Mouse (Mus musculus) midbrain, embryonic 15.5 days (tissue): ENCODE measurements around the gene Ksr2. TPM values are rescaled to one million over a fixed set of nuclear protein-coding genes. Genes with fewer than 3 reads are reported as not detected.
A peak's percentile ranks its signal among the peaks of the same experiment; 100 is the strongest.
"Not testable (repeated sequence)": the region's sequence is repeated elsewhere in the genome, so short reads cannot be mapped to it uniquely, and the experiment has no call there.

Experiments
- ATAC-seq: fragments of 200-750 bp; cut with Nextera tagmentation; replicated peaks from 2 replicates; pipeline ENCODE4 v1.8.0; 2017; ENCODE audit warnings: moderate TSS enrichment
- H3K27ac ChIP-seq: fragments of 300-500 bp; sonication (generic); 2 replicates; pipeline ENCODE4 v1.5.1; 2015; ENCODE audit warnings: mild to moderate bottlenecking, inconsistent platforms
- H3K27me3 ChIP-seq: fragments of 300-500 bp; sonication (generic); replicated peaks from 2 replicates; pipeline ENCODE4 v1.6.1; 2015; ENCODE audit warnings: inconsistent platforms
- H3K36me3 ChIP-seq: fragments of 300-500 bp; sonication (generic); replicated peaks from 2 replicates; pipeline ENCODE4 v1.6.1; 2015; ENCODE audit warnings: inconsistent platforms
- H3K4me1 ChIP-seq: fragments of 300-500 bp; sonication (generic); 2 replicates; pipeline ENCODE4 v1.6.1; 2015; ENCODE audit warnings: inconsistent platforms
- H3K4me2 ChIP-seq: fragments of 300-500 bp; sonication (generic); 2 replicates; pipeline ENCODE4 v1.6.1; 2015; ENCODE audit warnings: inconsistent platforms, mild to moderate bottlenecking, moderate library complexity
- H3K4me3 ChIP-seq: fragments of 300-500 bp; sonication (generic); 2 replicates; pipeline ENCODE4 v1.5.1; 2015; ENCODE audit warnings: mild to moderate bottlenecking, inconsistent platforms
- H3K9ac ChIP-seq: fragments of 300-500 bp; sonication (generic); 2 replicates; pipeline ENCODE4 v1.6.1; 2015; ENCODE audit warnings: mild to moderate bottlenecking, inconsistent platforms
- H3K9me3 ChIP-seq: fragments of 300-500 bp; sonication (generic); 2 replicates; pipeline ENCODE4 v1.6.1; 2016; ENCODE audit warnings: inconsistent platforms
- WGBS: fragments of 180-500 bp; shearing (Covaris S2); methylation state at CpG from one replicate; pipeline ENCODE4 v1.1.7; 2015; ENCODE audit warnings: mixed read lengths; 5-methylcytosine and 5-hydroxymethylcytosine counted together
- polyA plus RNA-seq: library from polyadenylated mRNA; unstranded; fragments of >200 nt; fragmentation: Nextera tagmentation; extraction: Ambion mirVana; gene quantifications from 2 replicates; pipeline ENCODE4 v1.2.1, GENCODE M21; 2015

The Ksr2 gene
- polyA plus RNA-seq, 1 experiment from 2014 or later = 10.2 TPM

DNA sequence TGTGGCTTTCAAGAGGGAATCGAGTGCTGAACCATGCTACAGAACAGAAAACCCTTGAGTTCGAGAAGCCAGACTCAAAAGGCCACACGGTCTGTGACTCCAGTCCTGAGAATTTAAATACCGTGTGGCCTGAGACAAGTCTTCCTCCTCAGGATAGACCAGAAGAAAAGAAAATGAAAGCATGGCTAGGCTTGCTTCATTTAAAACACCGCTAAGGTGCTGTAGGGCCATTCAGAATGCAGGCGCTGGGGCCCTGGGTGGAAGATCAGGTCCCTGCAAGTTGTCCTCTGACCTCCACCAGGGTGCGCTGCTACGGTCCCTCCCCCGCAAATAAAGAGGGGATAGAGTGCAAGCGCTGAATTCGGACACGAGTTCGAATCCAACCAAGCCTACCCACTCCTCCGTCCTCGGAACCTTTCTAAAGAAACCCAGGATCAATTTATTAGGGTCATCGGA, 25.5 kb upstream of the Ksr2 start:
- ATAC-seq = peak; percentile 6; the same call in 1 of the 2 replicates

DNA sequence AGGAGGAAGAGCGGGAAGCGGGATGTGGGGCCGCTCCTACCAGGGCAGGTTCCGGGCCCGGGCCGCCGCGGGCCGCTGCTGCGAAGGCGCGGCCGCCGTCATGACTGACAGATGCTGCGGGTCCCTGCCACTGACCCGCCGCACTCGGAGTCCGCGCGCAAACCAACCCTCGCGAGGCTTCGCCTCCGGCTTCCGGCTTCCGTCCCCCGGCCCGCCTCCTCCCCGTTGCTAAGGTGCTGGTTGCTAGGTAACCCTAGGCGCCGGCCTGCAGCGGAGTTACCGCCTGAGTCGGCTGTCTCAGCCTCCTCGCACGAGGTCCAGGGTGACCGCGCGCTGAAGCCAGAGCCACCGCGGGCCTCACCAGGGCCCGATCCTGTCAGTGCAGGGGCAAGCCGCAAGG, 24.9 kb upstream of the Ksr2 start, which contains the start of gene Rfc5:
Gene Rfc5, minus strand, starts transcription at position 171 of the 400 bp plus-strand sequence.
- H3K4me2 ChIP-seq = peak within 1 kb of the TSS; percentile 92
- H3K9ac ChIP-seq = peak within 1 kb of the TSS; percentile 82
- peak within 1 kb of the TSS; percentile 80 for H3K27ac ChIP-seq
- 0 out of 2 replicates have a peak, but pooled peaks cover 6% of the 10 kb centered on the region for H3K36me3 ChIP-seq
- peak within 1 kb of the TSS; percentile 85 for H3K4me3 ChIP-seq
- H3K27me3 ChIP-seq = no peaks in the 10 kb centered on the region
- peak; percentile 97 for ATAC-seq
- H3K9me3 ChIP-seq = no peaks in the 10 kb centered on the region
- under 1% methylated on average over 44 of the region's 44 CpGs for WGBS
- peaks cover 10% of the 10 kb centered on the region for H3K4me1 ChIP-seq

More for the DNA sequence above, 25.5 kb upstream of the Ksr2 start:
- peak overlapping the region; percentile 80; the same call in 1 of the 2 replicates for H3K27ac ChIP-seq
- H3K4me1 ChIP-seq = peaks cover 10% of the 10 kb centered on the region
- WGBS = 8% methylated on average over 16 of the region's 16 CpGs
- H3K9me3 ChIP-seq = no peaks in the 10 kb centered on the region
- 0 out of 2 replicates have a peak, but pooled peaks cover 9% of the 10 kb centered on the region for H3K36me3 ChIP-seq
- peak overlapping the region; percentile 82 for H3K9ac ChIP-seq
- peak overlapping the region; percentile 85 for H3K4me3 ChIP-seq
- H3K27me3 ChIP-seq = no peaks in the 10 kb centered on the region
- H3K4me2 ChIP-seq = peak overlapping the region; percentile 92

DNA sequence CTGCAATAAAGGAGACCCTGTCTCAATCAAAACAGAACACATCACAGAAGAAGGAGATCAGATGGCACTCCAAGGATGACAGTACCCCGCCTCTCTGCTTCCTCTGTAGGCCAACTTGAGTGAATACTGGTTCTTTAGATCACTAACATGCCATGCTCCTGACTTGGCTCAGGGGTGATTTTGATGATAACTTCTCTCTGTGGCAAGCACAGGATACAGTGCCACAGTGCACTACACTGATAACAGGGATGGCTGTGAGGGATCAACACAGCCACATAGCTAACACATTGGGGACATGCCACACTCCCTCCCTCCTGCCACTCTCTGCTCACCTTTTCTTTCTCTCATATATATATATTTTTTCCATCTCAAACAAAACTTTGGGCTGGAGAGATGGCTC, 22.9 kb upstream of the Ksr2 start:
- no peak for ATAC-seq
- no peak overlapping the region for H3K4me2 ChIP-seq
- WGBS = 100% methylated on average over 1 of the region's 1 CpGs

DNA sequence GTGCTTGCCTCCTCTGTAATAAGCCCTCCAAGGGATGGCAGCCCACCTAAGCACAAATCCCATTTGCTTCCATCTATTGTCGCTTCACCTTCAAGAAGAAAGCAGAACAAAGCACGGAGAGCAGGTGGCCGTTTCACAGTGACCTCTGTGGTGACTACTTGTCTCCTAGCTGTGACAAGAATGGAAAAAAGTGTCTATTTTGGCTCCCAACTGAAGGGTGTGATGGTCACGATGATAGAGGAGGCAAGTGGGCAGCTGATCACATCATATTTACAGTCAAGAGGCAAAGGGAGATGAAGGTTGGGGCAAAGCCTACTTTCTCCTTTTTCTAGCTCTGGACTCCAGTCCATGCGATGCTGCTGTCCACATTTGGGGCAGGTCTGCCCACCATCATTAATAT, 18.0 kb upstream of the Ksr2 start:
- H3K36me3 ChIP-seq = no peaks in the 10 kb centered on the region
- no peaks in the 10 kb centered on the region for H3K9me3 ChIP-seq
- no peak for ATAC-seq
- no peaks in the 10 kb centered on the region for H3K27me3 ChIP-seq
- no peak overlapping the region for H3K9ac ChIP-seq
- no peak overlapping the region for H3K4me3 ChIP-seq
- no peak overlapping the region for H3K27ac ChIP-seq
- no peak overlapping the region for H3K4me2 ChIP-seq
- WGBS = 81% methylated on average over 5 of the region's 5 CpGs
- no peaks in the 10 kb centered on the region for H3K4me1 ChIP-seq

More for the DNA sequence above, 22.9 kb upstream of the Ksr2 start:
- H3K27ac ChIP-seq = no peak overlapping the region
- H3K9me3 ChIP-seq = no peaks in the 10 kb centered on the region
- no peak overlapping the region for H3K4me3 ChIP-seq
- H3K36me3 ChIP-seq = no peaks in the 10 kb centered on the region
- no peak overlapping the region for H3K9ac ChIP-seq
- no peaks in the 10 kb centered on the region for H3K27me3 ChIP-seq
- H3K4me1 ChIP-seq = peaks cover 10% of the 10 kb centered on the region

DNA sequence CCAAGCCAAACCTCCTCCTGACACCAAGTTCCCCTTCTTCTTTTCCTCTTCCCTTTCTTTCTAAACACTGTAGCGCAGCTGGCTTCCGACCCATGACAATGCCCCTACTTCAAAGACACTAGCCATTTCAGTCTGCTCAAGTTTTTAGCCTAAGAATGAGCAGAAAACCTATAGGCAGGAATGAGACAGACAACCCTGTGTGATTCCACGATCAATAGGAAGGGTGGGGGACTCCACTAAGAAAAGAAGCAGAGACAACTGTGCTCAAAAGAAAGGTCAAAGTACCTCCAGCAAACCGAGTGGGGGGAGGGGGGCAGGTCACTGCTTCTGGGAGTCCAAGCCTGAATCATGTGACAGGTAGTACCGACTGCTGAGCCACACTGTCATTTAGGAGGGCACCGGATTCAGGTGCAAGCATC, 17.2 kb upstream of the Ksr2 start:
- H3K9me3 ChIP-seq = no peaks in the 10 kb centered on the region
- no peaks in the 10 kb centered on the region for H3K4me1 ChIP-seq
- 58% methylated on average over 6 of the region's 6 CpGs for WGBS
- no peak overlapping the region for H3K9ac ChIP-seq
- H3K36me3 ChIP-seq = no peaks in the 10 kb centered on the region
- H3K27ac ChIP-seq = no peak overlapping the region
- ATAC-seq = no peak
- H3K4me3 ChIP-seq = no peak overlapping the region
- no peak overlapping the region for H3K4me2 ChIP-seq
- no peaks in the 10 kb centered on the region for H3K27me3 ChIP-seq

DNA sequence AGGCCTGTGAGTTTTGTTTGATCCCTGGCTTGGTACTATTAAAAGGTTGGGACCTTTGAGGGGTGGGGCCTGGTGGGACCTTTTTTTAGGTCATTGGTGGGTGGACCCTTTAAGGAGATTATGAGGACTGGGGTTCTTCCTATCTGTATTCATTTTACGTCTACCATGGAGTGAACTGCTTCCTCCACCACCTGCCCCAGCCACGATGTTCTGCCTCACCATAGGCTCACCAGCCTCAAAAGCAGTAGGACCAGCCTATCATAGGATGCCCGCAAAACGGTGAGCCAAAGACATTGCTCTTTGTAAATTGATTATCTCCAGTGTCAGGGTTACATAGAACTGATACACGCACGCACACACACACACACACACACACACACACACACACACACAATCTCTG, 16.4 kb upstream of the Ksr2 start:
- ATAC-seq = no peak
- no peak overlapping the region for H3K4me2 ChIP-seq
- H3K4me1 ChIP-seq = no peaks in the 10 kb centered on the region
- H3K36me3 ChIP-seq = no peaks in the 10 kb centered on the region
- H3K4me3 ChIP-seq = no peak overlapping the region
- H3K27me3 ChIP-seq = no peaks in the 10 kb centered on the region
- WGBS = 80% methylated on average over 6 of the region's 6 CpGs
- H3K9ac ChIP-seq = no peak overlapping the region
- H3K27ac ChIP-seq = no peak overlapping the region
- H3K9me3 ChIP-seq = no peaks in the 10 kb centered on the region

DNA sequence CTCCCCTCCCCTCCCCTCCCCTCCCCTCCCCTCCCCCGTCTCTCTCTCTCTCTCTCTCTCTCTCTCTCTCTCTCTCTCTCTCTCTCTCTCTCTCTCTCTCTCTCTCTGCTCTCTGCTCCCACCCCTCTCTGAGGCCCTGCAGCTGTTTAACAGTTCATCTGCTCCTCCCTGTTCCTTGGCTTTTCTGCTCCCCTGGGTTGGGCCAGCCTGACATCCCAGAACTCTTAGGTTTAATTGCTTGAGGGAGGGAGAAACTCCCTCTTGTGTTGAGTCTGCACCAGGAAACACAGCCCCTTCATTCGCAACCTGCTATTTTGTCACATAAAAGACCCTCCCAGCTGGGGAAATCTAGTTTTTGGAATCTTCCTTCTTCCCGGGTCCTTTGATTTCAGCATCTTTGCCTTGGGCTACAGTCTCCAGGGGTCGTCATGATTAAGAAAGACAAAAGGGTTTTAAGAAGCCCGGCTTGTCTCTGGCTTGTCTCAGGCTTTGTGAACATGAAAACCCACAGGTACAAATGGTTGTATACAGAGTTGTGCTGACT, 15.7 kb upstream of the Ksr2 start:
- Histone ChIP-seq H3K4me1 (no peaks in the 10 kb centered on the region), H3K4me2 (no peak overlapping the region), H3K4me3 (no peak overlapping the region), H3K36me3 (no peaks in the 10 kb centered on the region), H3K27me3 (no peaks in the 10 kb centered on the region), H3K9me3 (no peaks in the 10 kb centered on the region), H3K9ac (no peak overlapping the region), H3K27ac (no peak overlapping the region)
- no peak for ATAC-seq
- WGBS = 19% methylated on average over 4 of the region's 5 CpGs

DNA sequence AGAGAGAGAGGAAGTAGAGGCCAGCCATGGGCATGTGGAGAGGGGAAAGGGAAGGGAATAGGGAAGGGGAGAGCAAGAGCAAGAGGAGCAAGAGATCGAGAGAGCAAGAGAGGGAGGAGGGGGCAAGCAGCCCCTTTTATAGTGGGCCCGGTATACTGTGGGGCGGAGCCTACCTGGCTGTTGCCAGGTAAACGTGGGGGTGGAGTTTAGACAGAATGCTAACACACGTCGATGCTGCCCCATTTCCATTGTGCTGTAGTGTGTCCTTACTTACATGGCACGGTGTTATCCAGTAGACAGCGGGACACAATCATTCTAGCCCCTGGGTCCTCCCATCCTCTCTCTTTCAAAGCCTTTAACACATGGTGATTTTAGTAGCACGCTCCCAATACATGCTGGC, 14.5 kb upstream of the Ksr2 start:
- Histone ChIP-seq H3K9me3 (no peaks in the 10 kb centered on the region), H3K4me1 (no peaks in the 10 kb centered on the region), H3K4me3 (no peak overlapping the region), H3K9ac (no peak overlapping the region), H3K27ac (no peak overlapping the region), H3K4me2 (no peak overlapping the region), H3K36me3 (no peaks in the 10 kb centered on the region), H3K27me3 (no peaks in the 10 kb centered on the region)
- no peak for ATAC-seq
- whole genome bisulfite sequencing = 84% methylated on average over 9 of the region's 9 CpGs

DNA sequence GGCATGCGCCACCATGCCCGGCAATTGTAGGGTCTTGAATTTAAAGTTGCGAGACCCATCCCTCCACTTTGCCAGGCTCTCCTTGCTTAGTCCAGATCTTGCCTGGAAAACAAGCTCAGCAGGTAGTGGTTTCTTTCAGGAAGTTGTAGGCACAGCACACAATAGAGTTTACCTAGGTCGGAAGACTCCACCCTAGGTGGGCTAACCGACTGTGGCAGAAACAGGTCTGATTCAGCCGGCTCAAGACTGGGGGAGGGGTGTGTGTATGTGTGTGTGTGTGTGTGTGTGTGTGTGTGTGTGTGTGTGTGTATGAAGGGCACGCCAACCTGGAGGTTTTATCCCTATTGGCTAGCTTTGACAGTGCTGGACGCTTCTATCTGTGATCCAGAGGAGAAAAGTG, 10.2 kb upstream of the Ksr2 start:
- Histone ChIP-seq H3K4me3 (no peak overlapping the region), H3K27me3 (no peaks in the 10 kb centered on the region), H3K9me3 (no peaks in the 10 kb centered on the region), H3K36me3 (no peaks in the 10 kb centered on the region), H3K4me2 (no peak overlapping the region), H3K27ac (no peak overlapping the region), H3K4me1 (no peaks in the 10 kb centered on the region), H3K9ac (no peak overlapping the region)
- 88% methylated on average over 8 of the region's 8 CpGs for WGBS
- ATAC-seq = no peak

DNA sequence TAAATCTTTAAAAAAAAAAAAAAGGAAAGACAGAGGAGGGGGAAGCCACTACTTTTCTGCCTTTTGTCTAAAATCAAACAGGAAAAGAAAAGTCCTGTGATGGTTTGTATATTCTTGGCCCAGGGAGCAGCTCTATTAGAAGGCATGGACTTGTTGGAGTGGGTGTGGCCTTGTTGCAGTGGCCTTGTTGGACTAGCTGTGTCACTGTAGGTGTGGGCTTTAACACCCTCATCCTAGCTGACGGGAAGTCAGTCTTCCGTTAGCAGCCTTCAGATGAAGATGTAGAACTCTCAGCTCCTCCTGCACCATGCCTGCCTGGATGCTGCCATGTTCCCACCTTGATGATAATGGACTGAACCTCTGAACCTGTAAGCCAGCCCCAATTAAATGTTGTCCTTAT, 9.1 kb upstream of the Ksr2 start:
- not testable (repeated sequence) for H3K9ac ChIP-seq, ATAC-seq, H3K9me3 ChIP-seq, H3K4me3 ChIP-seq, H3K27ac ChIP-seq, H3K4me2 ChIP-seq, H3K4me1 ChIP-seq, H3K36me3 ChIP-seq, H3K27me3 ChIP-seq
- WGBS = 91% methylated on average over 2 of the region's 2 CpGs

DNA sequence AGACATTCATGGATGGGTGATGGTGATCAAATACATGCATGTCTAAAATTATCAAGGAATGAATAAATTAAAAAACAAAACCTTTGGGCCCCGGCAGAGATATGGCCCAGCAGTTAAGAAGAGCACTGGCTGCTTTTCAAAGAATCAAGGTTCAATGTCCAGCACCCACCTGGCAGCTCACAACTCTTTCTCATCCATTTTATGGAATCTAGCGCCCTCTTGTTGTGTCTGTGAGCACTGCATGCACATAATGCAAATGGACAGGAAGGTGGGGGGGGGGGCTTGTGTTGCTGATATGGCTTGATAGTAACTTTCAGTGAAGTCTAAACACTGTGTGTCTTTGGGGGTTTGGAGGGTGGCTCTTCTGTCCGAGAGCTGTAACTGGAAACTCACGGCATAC, 5.6 kb upstream of the Ksr2 start:
- 73% methylated on average over 4 of the region's 4 CpGs for WGBS
- Histone ChIP-seq H3K9ac (no peak overlapping the region), H3K4me3 (no peak overlapping the region), H3K27me3 (0 out of 2 replicates have a peak, but pooled peaks cover 4% of the 10 kb centered on the region), H3K27ac (no peak overlapping the region), H3K36me3 (no peaks in the 10 kb centered on the region), H3K4me2 (no peak overlapping the region), H3K9me3 (no peaks in the 10 kb centered on the region), H3K4me1 (peaks cover 6% of the 10 kb centered on the region)
- no peak for ATAC-seq

DNA sequence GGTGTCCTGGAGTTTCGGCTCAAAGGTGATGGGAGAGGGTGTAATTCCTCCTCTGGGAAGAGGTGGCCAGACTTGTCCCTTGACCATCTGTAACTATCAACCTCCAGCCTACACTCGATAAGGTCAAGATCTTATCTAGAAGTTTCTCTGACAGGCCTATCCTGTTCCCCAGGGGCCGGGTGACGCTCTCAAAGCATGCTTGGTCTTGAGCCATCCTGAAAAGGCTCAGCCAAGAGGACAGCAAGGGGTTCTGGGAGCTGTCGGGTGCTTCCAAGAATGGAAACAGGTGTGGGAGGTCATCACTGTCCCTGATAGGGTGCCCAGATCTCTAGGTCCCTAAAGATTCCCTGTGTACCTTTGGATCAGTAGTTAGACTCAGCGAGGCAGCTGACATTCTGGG, 4.4 kb upstream of the Ksr2 start:
- Histone ChIP-seq H3K9ac (no peak overlapping the region), H3K9me3 (no peaks in the 10 kb centered on the region), H3K4me1 (peaks cover 8% of the 10 kb centered on the region), H3K27me3 (0 out of 2 replicates have a peak, but pooled peaks cover 4% of the 10 kb centered on the region), H3K4me2 (no peak overlapping the region), H3K36me3 (no peaks in the 10 kb centered on the region), H3K27ac (no peak overlapping the region), H3K4me3 (no peak overlapping the region)
- no peak for ATAC-seq
- 75% methylated on average over 6 of the region's 6 CpGs for WGBS

DNA sequence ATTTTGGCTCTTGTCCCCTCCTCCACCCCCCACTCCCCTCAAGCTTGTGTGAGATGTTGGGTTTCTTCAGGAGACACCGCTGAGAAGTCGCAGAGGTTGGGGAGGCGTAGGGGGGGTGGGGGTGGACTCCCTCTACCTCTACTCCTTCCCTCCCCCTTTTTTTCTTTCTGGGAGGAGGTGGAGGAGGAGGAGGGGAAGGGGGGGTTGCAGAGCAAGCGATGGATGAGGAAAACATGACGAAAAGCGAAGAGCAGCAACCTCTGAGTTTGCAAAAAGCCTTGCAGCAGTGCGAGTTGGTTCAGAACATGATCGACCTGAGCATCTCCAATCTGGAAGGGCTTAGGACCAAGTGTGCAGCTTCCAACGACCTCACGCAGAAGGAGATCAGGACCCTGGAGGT, 811 bp downstream of the Ksr2 start:
- H3K4me3 ChIP-seq = peak overlapping the region; percentile 87
- peaks cover 26% of the 10 kb centered on the region for H3K4me1 ChIP-seq
- peak; percentile 15; the same call in 1 of the 2 replicates for ATAC-seq
- H3K4me2 ChIP-seq = peak overlapping the region; percentile 67
- H3K9ac ChIP-seq = peak overlapping the region; percentile 95
- peak overlapping the region; percentile 100 for H3K27ac ChIP-seq
- no peaks in the 10 kb centered on the region for H3K9me3 ChIP-seq
- H3K27me3 ChIP-seq = no peaks in the 10 kb centered on the region
- 0% methylated on average over 10 of the region's 10 CpGs for WGBS
- no peaks in the 10 kb centered on the region for H3K36me3 ChIP-seq
